ENCODE assay signal across 25 mouse cellular contexts in the genomic region with DNA sequence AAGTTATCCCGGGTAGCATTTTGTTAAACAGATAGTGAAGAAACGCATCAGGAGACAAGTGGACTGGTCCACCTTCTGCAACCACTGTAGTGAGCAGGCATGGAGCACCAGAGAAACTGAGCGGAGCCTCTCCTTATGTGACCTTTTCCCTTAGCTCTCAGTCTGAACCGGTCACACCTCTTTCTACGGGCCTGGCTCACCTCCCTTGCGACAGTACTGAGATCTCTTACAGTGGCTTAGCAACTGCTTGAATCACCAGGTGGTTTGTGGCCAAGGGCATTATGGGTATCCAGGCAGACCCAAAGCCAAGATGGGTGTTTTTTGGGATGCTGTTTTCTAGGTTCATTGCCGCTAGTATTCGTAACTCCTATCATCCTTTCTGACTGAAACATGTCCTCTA. TPM values are rescaled to one million over a fixed set of nuclear protein-coding genes. Genes with fewer than 3 reads are reported as not detected.
DNase-seq lines count a peak whose midpoint lies in the region; ATAC-seq and TF ChIP-seq lines count a peak whose summit lies in the region.
"Had no signal": no experiment of that assay in that cellular context is flagged by ENCODE, and none has a peak within 500 bp of the region (broad histone marks: within the 10 kb centered on the region; RNA-seq: fewer than 3 reads in every experiment).

No protein-coding gene starts in this region.

- H3K4me3 ChIP-seq in embryonic facial prominence, embryonic 13.5 days, result no peak overlapping the region
- no peak overlapping the region for H3K4me3 ChIP-seq in embryonic facial prominence, embryonic 10.5 days
- H3K4me3 ChIP-seq in kidney, adult 2 months (ENCODE audit: insufficient read depth, low read depth, low read length), result no peak overlapping the region
- H3K4me3 ChIP-seq in lung, embryonic 16.5 days (ENCODE audit: low read length), result no peak overlapping the region
- no peak overlapping the region for H3K4me3 ChIP-seq in limb, embryonic 14.5 days (replicated peaks; ENCODE audit: low read length)
- H3K4me3 ChIP-seq: forebrain, embryonic 15.5 days; heart, embryonic 15.5 days; hindbrain, embryonic 10.5 days; liver, embryonic 12.5 days; midbrain, embryonic 10.5 days; myocyte; neural tube, embryonic 13.5 days had no signal

- H3K4me1 ChIP-seq in embryonic facial prominence, embryonic 13.5 days, result peaks cover 16% of the 10 kb centered on the region
- peaks cover 8% of the 10 kb centered on the region; the same call in 1 of the 2 replicates for H3K4me1 ChIP-seq in embryonic facial prominence, embryonic 10.5 days
- no peaks in the 10 kb centered on the region for H3K4me1 ChIP-seq in kidney, adult 2 months (ENCODE audit: control insufficient read depth, insufficient read depth, low read length)
- H3K4me1 ChIP-seq in lung, embryonic 16.5 days (replicated peaks; ENCODE audit: control insufficient read depth, insufficient read depth, low read length), result peaks cover 8% of the 10 kb centered on the region; the same call in 1 of the 2 replicates
- no peaks in the 10 kb centered on the region for H3K4me1 ChIP-seq in limb, embryonic 14.5 days (ENCODE audit: control insufficient read depth, insufficient read depth, low read length)
- H3K4me1 ChIP-seq: forebrain, embryonic 15.5 days; neural tube, embryonic 13.5 days had no signal

- no peaks in the 10 kb centered on the region for H3K36me3 ChIP-seq in embryonic facial prominence, embryonic 13.5 days
- H3K36me3 ChIP-seq in embryonic facial prominence, embryonic 10.5 days (replicated peaks), result no peaks in the 10 kb centered on the region
- no peaks in the 10 kb centered on the region for H3K36me3 ChIP-seq in kidney, adult 2 months (ENCODE audit: control insufficient read depth, insufficient read depth, low read length)
- H3K36me3 ChIP-seq in lung, embryonic 16.5 days (ENCODE audit: control insufficient read depth, insufficient read depth, low read length), result no peaks in the 10 kb centered on the region
- no peaks in the 10 kb centered on the region for H3K36me3 ChIP-seq in limb, embryonic 14.5 days (ENCODE audit: control insufficient read depth, insufficient read depth, low read length)
- H3K36me3 ChIP-seq: forebrain, embryonic 15.5 days; heart, embryonic 15.5 days; hindbrain, embryonic 10.5 days; liver, embryonic 12.5 days; midbrain, embryonic 10.5 days; neural tube, embryonic 13.5 days had no signal

- TF ChIP-seq POLR2A in kidney, adult 2 months (IDR thresholded peaks at IDR 0.05; ENCODE audit: low read depth, low read length), result no peak
- TF ChIP-seq POLR2A in limb, embryonic 14.5 days (IDR thresholded peaks at IDR 0.05; ENCODE audit: borderline replicate concordance, extremely low read depth, insufficient read depth, insufficient read length), result no peak

- H3K9me3 ChIP-seq in embryonic facial prominence, embryonic 13.5 days, result no peaks in the 10 kb centered on the region
- no peaks in the 10 kb centered on the region for H3K9me3 ChIP-seq in embryonic facial prominence, embryonic 10.5 days
- H3K9me3 ChIP-seq in lung, embryonic 16.5 days (ENCODE audit: control insufficient read depth, low read length), result no peaks in the 10 kb centered on the region
- no peaks in the 10 kb centered on the region for H3K9me3 ChIP-seq in limb, embryonic 14.5 days (ENCODE audit: control insufficient read depth, low read length)
- H3K9me3 ChIP-seq: forebrain, embryonic 15.5 days; heart, embryonic 15.5 days; hindbrain, embryonic 10.5 days; liver, embryonic 12.5 days; midbrain, embryonic 10.5 days; neural tube, embryonic 13.5 days had no signal

- H3K4me2 ChIP-seq in embryonic facial prominence, embryonic 13.5 days, result no peak overlapping the region
- no peak overlapping the region for H3K4me2 ChIP-seq in lung, embryonic 16.5 days (ENCODE audit: low read depth, low read length)
- H3K4me2 ChIP-seq in limb, embryonic 14.5 days (replicated peaks; ENCODE audit: low read depth, low read length, severe bottlenecking), result no peak overlapping the region
- H3K4me2 ChIP-seq: forebrain, embryonic 15.5 days; heart, embryonic 15.5 days; liver, embryonic 12.5 days; neural tube, embryonic 13.5 days had no signal

- peak overlapping the region; percentile 52; the same call in 1 of the 2 replicates for H3K27ac ChIP-seq in embryonic facial prominence, embryonic 13.5 days
- no peak overlapping the region for H3K27ac ChIP-seq in embryonic facial prominence, embryonic 10.5 days (replicated peaks)
- H3K27ac ChIP-seq in kidney, adult 2 months (ENCODE audit: insufficient read depth, low read depth, low read length), result peak overlapping the region; percentile 63; the same call in 1 of the 2 replicates
- H3K27ac ChIP-seq in lung, embryonic 16.5 days (ENCODE audit: low read length), result peak overlapping the region; percentile 90
- 0 out of 2 replicates have a peak overlapping the region, but pooled peaks have one; percentile 34 for H3K27ac ChIP-seq in limb, embryonic 14.5 days (replicated peaks; ENCODE audit: low read depth, low read length)
- H3K27ac ChIP-seq: forebrain, embryonic 15.5 days; hindbrain, embryonic 10.5 days; hindbrain, postnatal 0 days; liver, embryonic 12.5 days; midbrain, embryonic 10.5 days; neural tube, embryonic 13.5 days had no signal

- no peaks in the 10 kb centered on the region for H3K27me3 ChIP-seq in embryonic facial prominence, embryonic 13.5 days
- H3K27me3 ChIP-seq in embryonic facial prominence, embryonic 10.5 days (replicated peaks; ENCODE audit: low read depth, poor library complexity, severe bottlenecking), result no peaks in the 10 kb centered on the region
- H3K27me3 ChIP-seq in kidney, adult 2 months (replicated peaks; ENCODE audit: control insufficient read depth, insufficient read depth, low read length), result no peaks in the 10 kb centered on the region
- no peaks in the 10 kb centered on the region for H3K27me3 ChIP-seq in lung, embryonic 16.5 days (ENCODE audit: control insufficient read depth, insufficient read depth, low read depth, low read length)
- no peaks in the 10 kb centered on the region for H3K27me3 ChIP-seq in limb, embryonic 14.5 days (ENCODE audit: control insufficient read depth, insufficient read depth, low read length)
- H3K27me3 ChIP-seq: forebrain, embryonic 15.5 days; heart, embryonic 15.5 days; neural tube, embryonic 13.5 days had no signal

- WGBS in embryonic facial prominence, embryonic 13.5 days, result 85% methylated on average over 8 of the region's 8 CpGs
- WGBS in embryonic facial prominence, embryonic 10.5 days, result 90% methylated on average over 8 of the region's 8 CpGs
- 86% methylated on average over 8 of the region's 8 CpGs for WGBS in kidney, adult 2 months
- 79% methylated on average over 8 of the region's 8 CpGs for WGBS in lung, embryonic 16.5 days
- 88% methylated on average over 8 of the region's 8 CpGs for WGBS in limb, embryonic 14.5 days

- no peak overlapping the region for H3K9ac ChIP-seq in embryonic facial prominence, embryonic 13.5 days
- no peak overlapping the region for H3K9ac ChIP-seq in lung, embryonic 16.5 days (ENCODE audit: low read length)
- H3K9ac ChIP-seq in limb, embryonic 14.5 days (ENCODE audit: low read depth, low read length, severe bottlenecking), result no peak overlapping the region
- H3K9ac ChIP-seq: forebrain, embryonic 15.5 days; heart, embryonic 15.5 days; liver, embryonic 12.5 days; neural tube, embryonic 13.5 days had no signal

- no peak for DNase-seq in embryonic facial prominence, embryonic 10.5 days (ENCODE audit: low spot score)
- no peak for DNase-seq in kidney, adult 2 months
- DNase-seq in kidney, postnatal 14 days, result no peak
- DNase-seq in lung, postnatal 10 days, result no peak
- DNase-seq in limb, embryonic 14.5 days (ENCODE audit: low spot score), result no peak
- no peak for DNase-seq in adipocyte (ENCODE audit: low spot score)
- DNase-seq: adrenal gland, adult 2 months; cerebellum, adult 11-12 months; cerebellum, postnatal 10 days; kidney, adult 9 months; left cerebral cortex, postnatal 4 days; lung, adult 2 months; retina, postnatal 1 day; thymus, postnatal 14 days had no signal

- no peak for TF ChIP-seq CTCF in kidney, adult 2 months (conservative IDR thresholded peaks at IDR 0.05; ENCODE audit: insufficient read depth, insufficient read length, low read depth, low read length)

- no peak for ATAC-seq in embryonic facial prominence, embryonic 13.5 days (ENCODE audit: insufficient number of reproducible peaks, insufficient read depth, low FRiP score, low TSS enrichment, low read depth)
- no peak for ATAC-seq in lung, embryonic 16.5 days (ENCODE audit: low read depth)
- no peak for ATAC-seq in limb, embryonic 14.5 days (ENCODE audit: low FRiP score, low read depth)
- ATAC-seq: forebrain, embryonic 15.5 days; hindbrain, postnatal 0 days; liver, embryonic 12.5 days; midbrain, embryonic 16.5 days had no signal

RNA-seq across cellular contexts. Expression of a gene that starts 16.4 kb away (rescaled TPM):
- polyA plus RNA-seq in embryonic facial prominence, embryonic 13.5 days (2015; fragmentation: Nextera tagmentation; extraction: Ambion mirVana), result 10.4 and 10.6 TPM in 2 replicates
- polyA plus RNA-seq in embryonic facial prominence, embryonic 10.5 days (2016; fragmentation: Nextera tagmentation; extraction: Ambion mirVana), result 11.3 and 11.8 TPM in 2 replicates
- 17.3 and 18.8 TPM in 2 replicates for polyA plus RNA-seq in kidney, adult 2 months (2012; rRNA removed)
- polyA plus RNA-seq in lung, embryonic 16.5 days (2015; fragmentation: Nextera tagmentation; extraction: Ambion mirVana), result 17.1 and 20.5 TPM in 2 replicates
- polyA plus RNA-seq in limb, embryonic 14.5 days (2012; rRNA removed), result 11.0 and 12.1 TPM in 2 replicates
- 14.9 and 17.0 TPM in 2 replicates for polyA plus RNA-seq in limb, embryonic 14.5 days (2014; fragmentation: Nextera tagmentation; extraction: Ambion mirVana)
